Mouse (Mus musculus): ENCODE measurements around the gene Exoc6b. TPM values are rescaled to one million over a fixed set of nuclear protein-coding genes. Genes with fewer than 3 reads are reported as not detected.

The Exoc6b gene
- polyA plus RNA-seq, 1 experiment from 2014 or later = 39.0 TPM

- H3K36me3 ChIP-seq (ENCODE audit: control insufficient read depth, insufficient read depth, low read length) = no peaks in the 10 kb centered on the region
Observed at GRCm38 (mm10) chr6:84657091-84657490, 412.2 kb downstream of the Exoc6b start.

GRCm38 (mm10) chr6:84656680-84657079 lies 412.6 kb downstream of the Exoc6b start:
- Histone ChIP-seq H3K9ac (ENCODE audit: low read length) (no peak overlapping the region), H3K27ac (ENCODE audit: low read depth, low read length) (no peak overlapping the region), H3K4me1 (ENCODE audit: control insufficient read depth, insufficient read depth, low read length) (no peaks in the 10 kb centered on the region), H3K9me3 (replicated peaks; ENCODE audit: control insufficient read depth, low read length) (no peaks in the 10 kb centered on the region), H3K4me3 (ENCODE audit: low read depth, low read length) (no peak overlapping the region), H3K27me3 (replicated peaks; ENCODE audit: control insufficient read depth, insufficient read depth, low read length) (no peaks in the 10 kb centered on the region), H3K36me3 (ENCODE audit: control insufficient read depth, insufficient read depth, low read length) (no peaks in the 10 kb centered on the region), H3K4me2 (ENCODE audit: low read length) (no peak overlapping the region)
- WGBS = 48% methylated on average over 2 of the region's 2 CpGs
- no peak for ATAC-seq
- no peak for DNase-seq (ENCODE audit: low spot score)

More at GRCm38 (mm10) chr6:84657091-84657490, 412.2 kb downstream of the Exoc6b start:
- 52% methylated on average over 1 of the region's 1 CpGs for whole genome bisulfite sequencing
- Histone ChIP-seq H3K27ac (ENCODE audit: low read depth, low read length) (no peak overlapping the region), H3K4me3 (ENCODE audit: low read depth, low read length) (no peak overlapping the region), H3K4me1 (ENCODE audit: control insufficient read depth, insufficient read depth, low read length) (no peaks in the 10 kb centered on the region), H3K27me3 (replicated peaks; ENCODE audit: control insufficient read depth, insufficient read depth, low read length) (no peaks in the 10 kb centered on the region), H3K9me3 (replicated peaks; ENCODE audit: control insufficient read depth, low read length) (no peaks in the 10 kb centered on the region), H3K4me2 (ENCODE audit: low read length) (no peak overlapping the region), H3K9ac (ENCODE audit: low read length) (no peak overlapping the region)
- ATAC-seq (no peak), DNase-seq (ENCODE audit: low spot score) (no peak)

DNA sequence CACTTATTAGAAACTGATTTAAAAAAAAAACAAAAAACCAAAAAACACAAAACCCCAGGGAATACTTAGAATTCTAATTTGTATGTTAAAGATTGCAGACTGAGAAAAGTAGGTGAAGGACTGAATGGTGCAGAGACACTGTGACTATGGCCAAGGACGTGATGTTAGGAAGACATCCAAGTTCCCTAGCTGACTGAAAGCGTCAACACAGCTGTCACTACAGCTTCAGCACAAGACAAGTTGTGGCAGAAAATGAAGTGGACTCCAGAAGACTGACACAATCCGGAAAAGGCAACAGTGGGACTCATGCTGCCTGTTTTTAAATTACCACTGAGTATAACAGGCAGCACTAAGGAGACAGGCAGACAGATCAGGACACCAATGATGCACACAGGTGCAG lies 417.4 kb downstream of the Exoc6b start:
- no peak overlapping the region for H3K9ac ChIP-seq (ENCODE audit: low read length)
- no peak for ATAC-seq
- no peaks in the 10 kb centered on the region for H3K9me3 ChIP-seq (replicated peaks; ENCODE audit: control insufficient read depth, low read length)
- DNase-seq (ENCODE audit: low spot score) = peak; percentile 17
- no peak overlapping the region for H3K4me3 ChIP-seq (ENCODE audit: low read depth, low read length)
- no peaks in the 10 kb centered on the region for H3K36me3 ChIP-seq (ENCODE audit: control insufficient read depth, insufficient read depth, low read length)
- WGBS = 70% methylated on average over 3 of the region's 3 CpGs
- no peak overlapping the region for H3K27ac ChIP-seq (ENCODE audit: low read depth, low read length)
- no peaks in the 10 kb centered on the region for H3K4me1 ChIP-seq (ENCODE audit: control insufficient read depth, insufficient read depth, low read length)
- no peak overlapping the region for H3K4me2 ChIP-seq (ENCODE audit: low read length)
- no peaks in the 10 kb centered on the region for H3K27me3 ChIP-seq (replicated peaks; ENCODE audit: control insufficient read depth, insufficient read depth, low read length)

DNA sequence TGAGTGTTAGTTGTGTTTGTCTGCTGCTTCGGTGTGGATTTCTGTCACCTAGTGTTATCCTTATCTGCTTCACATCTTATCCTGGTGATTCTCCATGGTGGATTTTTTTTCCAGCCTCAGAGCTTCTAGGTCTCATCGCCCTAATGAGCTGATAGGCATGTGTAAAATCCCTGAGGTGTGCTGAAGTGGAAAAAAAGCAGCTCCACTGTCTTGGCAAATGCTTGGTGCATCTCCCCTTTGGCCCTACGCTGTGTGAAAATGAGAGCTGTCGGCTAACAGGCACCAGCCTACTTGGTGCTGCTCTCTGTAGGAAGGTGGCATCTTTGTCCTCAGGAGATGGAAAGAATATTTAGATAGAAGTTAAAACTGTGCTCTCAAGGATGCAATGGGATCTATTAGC lies 422.1 kb downstream of the Exoc6b start:
- 84% methylated on average over 4 of the region's 4 CpGs for WGBS
- no peaks in the 10 kb centered on the region for H3K9me3 ChIP-seq (replicated peaks; ENCODE audit: control insufficient read depth, low read length)
- H3K36me3 ChIP-seq (ENCODE audit: control insufficient read depth, insufficient read depth, low read length) = no peaks in the 10 kb centered on the region
- no peaks in the 10 kb centered on the region for H3K27me3 ChIP-seq (replicated peaks; ENCODE audit: control insufficient read depth, insufficient read depth, low read length)
- no peak overlapping the region for H3K4me3 ChIP-seq (ENCODE audit: low read depth, low read length)
- no peak overlapping the region for H3K4me2 ChIP-seq (ENCODE audit: low read length)
- no peaks in the 10 kb centered on the region for H3K4me1 ChIP-seq (ENCODE audit: control insufficient read depth, insufficient read depth, low read length)
- no peak overlapping the region for H3K9ac ChIP-seq (ENCODE audit: low read length)
- no peak for DNase-seq (ENCODE audit: low spot score)
- ATAC-seq = no peak
- H3K27ac ChIP-seq (ENCODE audit: low read depth, low read length) = no peak overlapping the region

DNA sequence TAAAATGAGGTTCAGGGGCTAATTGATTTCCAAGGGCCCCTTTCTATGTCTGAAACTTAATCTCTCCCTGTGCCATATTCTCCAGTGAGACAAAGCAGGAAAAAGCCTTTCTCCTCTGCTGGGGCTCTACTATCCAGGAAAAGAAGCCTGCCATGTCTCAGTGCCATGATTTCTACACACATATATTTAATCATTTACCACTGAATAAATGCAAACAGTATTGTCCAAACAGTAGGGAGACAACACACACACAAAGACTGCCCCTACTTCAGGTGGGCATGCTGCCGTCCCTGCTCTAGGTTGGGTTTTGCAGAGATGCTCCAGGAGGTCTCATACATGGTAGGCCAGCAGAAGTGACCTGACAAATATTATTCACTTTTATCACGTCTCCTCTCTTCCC lies 422.6 kb downstream of the Exoc6b start:
- Histone ChIP-seq H3K27me3 (replicated peaks; ENCODE audit: control insufficient read depth, insufficient read depth, low read length) (no peaks in the 10 kb centered on the region), H3K4me2 (ENCODE audit: low read length) (no peak overlapping the region), H3K36me3 (ENCODE audit: control insufficient read depth, insufficient read depth, low read length) (no peaks in the 10 kb centered on the region), H3K9ac (ENCODE audit: low read length) (no peak overlapping the region), H3K4me1 (ENCODE audit: control insufficient read depth, insufficient read depth, low read length) (no peaks in the 10 kb centered on the region), H3K4me3 (ENCODE audit: low read depth, low read length) (no peak overlapping the region), H3K27ac (ENCODE audit: low read depth, low read length) (no peak overlapping the region), H3K9me3 (replicated peaks; ENCODE audit: control insufficient read depth, low read length) (no peaks in the 10 kb centered on the region)
- DNase-seq (ENCODE audit: low spot score) = no peak
- WGBS = 74% methylated on average over 2 of the region's 2 CpGs
- no peak for ATAC-seq

GRCm38 (mm10) chr6:84641062-84641431 lies 428.3 kb downstream of the Exoc6b start:
- Histone ChIP-seq H3K4me1 (ENCODE audit: control insufficient read depth, insufficient read depth, low read length) (no peaks in the 10 kb centered on the region), H3K27ac (ENCODE audit: low read depth, low read length) (no peak overlapping the region), H3K4me3 (ENCODE audit: low read depth, low read length) (no peak overlapping the region), H3K27me3 (replicated peaks; ENCODE audit: control insufficient read depth, insufficient read depth, low read length) (no peaks in the 10 kb centered on the region), H3K36me3 (ENCODE audit: control insufficient read depth, insufficient read depth, low read length) (no peaks in the 10 kb centered on the region), H3K9me3 (replicated peaks; ENCODE audit: control insufficient read depth, low read length) (no peaks in the 10 kb centered on the region), H3K9ac (ENCODE audit: low read length) (no peak overlapping the region), H3K4me2 (ENCODE audit: low read length) (no peak overlapping the region)
- WGBS = 85% methylated on average over 4 of the region's 4 CpGs
- DNase-seq (ENCODE audit: low spot score) = no peak
- no peak for ATAC-seq

DNA sequence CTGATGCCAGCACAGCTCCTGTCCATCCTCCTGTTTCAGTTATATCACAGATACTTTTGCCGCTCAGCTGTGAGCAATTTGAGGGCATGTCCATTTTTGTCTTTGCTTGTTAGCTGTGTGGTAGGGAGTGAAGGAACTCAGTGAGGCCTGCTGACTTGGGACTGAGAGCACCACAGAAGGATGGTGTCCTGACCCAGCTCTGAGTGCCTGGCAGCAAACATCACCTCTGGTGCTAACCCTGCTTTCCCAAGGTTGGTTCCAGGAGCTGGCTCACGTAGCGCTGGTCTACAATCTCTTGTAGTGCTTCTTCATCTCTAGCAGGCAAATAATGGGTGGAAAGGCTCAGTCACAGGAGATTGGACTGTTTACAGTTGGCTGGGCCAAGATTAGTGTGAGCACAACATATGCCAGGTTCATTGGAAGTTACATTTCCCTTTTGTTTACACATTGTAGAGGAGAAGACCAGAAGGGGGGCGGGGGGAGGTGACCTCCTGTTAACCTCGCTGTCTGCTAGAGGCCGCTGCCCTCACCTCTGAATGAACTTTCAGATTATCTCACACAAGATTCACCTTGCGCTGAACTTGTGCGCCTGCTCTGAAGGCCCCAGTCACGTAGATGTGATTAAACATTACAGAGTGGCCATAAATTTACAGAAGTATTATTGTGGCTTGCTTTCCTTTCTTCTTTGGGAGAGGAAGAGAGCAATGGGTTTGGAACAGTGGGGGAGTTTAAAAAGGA lies 428.8 kb downstream of the Exoc6b start:
- Histone ChIP-seq H3K27me3 (replicated peaks; ENCODE audit: control insufficient read depth, insufficient read depth, low read length) (no peaks in the 10 kb centered on the region), H3K36me3 (ENCODE audit: control insufficient read depth, insufficient read depth, low read length) (no peaks in the 10 kb centered on the region), H3K27ac (ENCODE audit: low read depth, low read length) (no peak overlapping the region), H3K9ac (ENCODE audit: low read length) (no peak overlapping the region), H3K4me1 (ENCODE audit: control insufficient read depth, insufficient read depth, low read length) (no peaks in the 10 kb centered on the region), H3K9me3 (replicated peaks; ENCODE audit: control insufficient read depth, low read length) (no peaks in the 10 kb centered on the region), H3K4me3 (ENCODE audit: low read depth, low read length) (no peak overlapping the region), H3K4me2 (ENCODE audit: low read length) (no peak overlapping the region)
- DNase-seq (ENCODE audit: low spot score) (no peak), ATAC-seq (no peak)
- 81% methylated on average over 9 of the region's 9 CpGs for WGBS

DNA sequence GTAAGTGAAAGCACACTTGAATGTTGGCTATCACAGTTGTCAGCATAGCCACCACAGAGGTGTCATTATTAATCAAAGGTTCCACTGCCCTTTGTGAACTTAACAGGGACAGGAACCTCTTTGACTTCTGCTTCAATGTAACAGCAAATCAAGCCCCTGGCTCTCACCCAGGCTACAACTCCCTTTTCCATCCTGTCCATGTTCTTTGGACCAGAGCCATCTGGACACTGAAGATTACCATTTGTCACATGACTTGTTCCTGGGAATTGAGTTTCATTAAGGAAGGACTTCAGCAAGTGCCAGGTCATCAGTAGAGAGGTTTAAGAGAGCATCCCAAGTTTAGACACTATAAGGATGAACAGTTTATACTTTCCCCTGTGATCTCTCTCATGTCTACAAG lies 431.1 kb downstream of the Exoc6b start:
- DNase-seq (ENCODE audit: low spot score) (no peak), ATAC-seq (no peak)
- no peaks in the 10 kb centered on the region for H3K36me3 ChIP-seq (ENCODE audit: control insufficient read depth, insufficient read depth, low read length)
- no peaks in the 10 kb centered on the region for H3K27me3 ChIP-seq (replicated peaks; ENCODE audit: control insufficient read depth, insufficient read depth, low read length)
- no peak overlapping the region for H3K27ac ChIP-seq (ENCODE audit: low read depth, low read length)
- no peak overlapping the region for H3K4me2 ChIP-seq (ENCODE audit: low read length)
- no peak overlapping the region for H3K9ac ChIP-seq (ENCODE audit: low read length)
- no peaks in the 10 kb centered on the region for H3K9me3 ChIP-seq (replicated peaks; ENCODE audit: control insufficient read depth, low read length)
- H3K4me1 ChIP-seq (ENCODE audit: control insufficient read depth, insufficient read depth, low read length) = no peaks in the 10 kb centered on the region
- H3K4me3 ChIP-seq (ENCODE audit: low read depth, low read length) = no peak overlapping the region

DNA sequence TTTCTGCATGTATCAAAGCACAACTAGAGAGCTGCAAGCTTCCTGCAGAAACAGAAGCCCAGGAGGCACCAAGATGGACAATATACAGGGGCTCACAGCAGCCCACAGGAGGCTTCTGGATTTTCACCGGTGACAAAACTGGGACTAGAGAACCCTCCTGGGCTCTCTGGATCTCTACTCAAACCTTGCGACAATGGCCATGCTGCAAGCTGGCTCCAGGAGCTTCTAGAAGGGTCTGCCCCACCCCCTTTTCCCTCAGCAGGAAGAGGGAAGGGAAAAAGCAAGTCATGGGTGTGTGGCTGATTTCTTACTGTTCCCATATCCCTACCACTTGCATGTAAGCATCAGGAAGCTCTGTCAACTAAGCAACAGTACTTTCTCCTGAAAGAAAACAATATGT lies 437.7 kb downstream of the Exoc6b start:
- Histone ChIP-seq H3K27me3 (replicated peaks; ENCODE audit: control insufficient read depth, insufficient read depth, low read length) (no peaks in the 10 kb centered on the region), H3K36me3 (ENCODE audit: control insufficient read depth, insufficient read depth, low read length) (no peaks in the 10 kb centered on the region), H3K4me1 (ENCODE audit: control insufficient read depth, insufficient read depth, low read length) (no peaks in the 10 kb centered on the region), H3K9ac (ENCODE audit: low read length) (no peak overlapping the region), H3K4me2 (ENCODE audit: low read length) (no peak overlapping the region), H3K4me3 (ENCODE audit: low read depth, low read length) (no peak overlapping the region), H3K9me3 (replicated peaks; ENCODE audit: control insufficient read depth, low read length) (no peaks in the 10 kb centered on the region), H3K27ac (ENCODE audit: low read depth, low read length) (no peak overlapping the region)
- 94% methylated on average over 2 of the region's 2 CpGs for WGBS
- DNase-seq (ENCODE audit: low spot score) (no peak), ATAC-seq (no peak)

Data from forebrain, embryonic 14.5 days (tissue).